Mouse (Mus musculus): Measurements from ENCODE around the gene Gm4498. TPM values are rescaled to one million over a fixed set of nuclear protein-coding genes. Genes with fewer than 3 reads are reported as not detected.
"Not testable (repeated sequence)": the region's sequence is repeated elsewhere in the genome, so short reads cannot be mapped to it uniquely, and the experiment has no call there.

Gene Gm4498
- total RNA-seq (2021) = not detected
- long read RNA-seq, experiment 1 = 0 reads
- long read RNA-seq, experiment 2 = 0 reads

DNA sequence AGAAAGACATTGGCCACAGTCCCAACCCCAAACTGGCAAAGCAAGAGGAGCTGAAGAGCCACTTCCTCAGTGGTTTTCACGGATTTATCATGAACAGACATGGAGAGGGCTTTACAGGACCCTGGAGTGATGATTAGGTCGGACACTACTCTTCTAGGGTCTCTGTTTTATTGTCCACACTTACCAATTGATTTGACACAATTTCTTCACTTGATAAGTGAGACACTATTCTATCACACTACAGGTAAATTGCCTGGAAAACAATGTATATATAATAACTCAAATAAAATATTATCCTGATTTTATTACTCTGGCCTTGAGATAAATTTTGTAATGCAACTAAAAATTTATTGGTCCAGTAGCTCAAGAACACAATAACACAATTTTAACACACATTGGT is at the start of gene Gm4498:
Gm4498 (minus strand) TSS at position 101 of the 400 bp plus-strand sequence.
- H3K4me3 ChIP-seq; DNase-seq (ENCODE audit: low spot score in 2 of 2): not testable (repeated sequence)

GRCm38 (mm10) chr7:20262734-20263133 is 29.1 kb upstream of the Gm4498 start, which contains the start of gene Gm5890:
Gene Gm5890, minus strand, starts transcription at chr7:20262834.
- H3K4me3 ChIP-seq; H3K27ac ChIP-seq; DNase-seq (ENCODE audit: low spot score in 2 of 2): not testable (repeated sequence)

More for the DNA sequence above, at the start of gene Gm4498:
- H3K27ac ChIP-seq = not testable (repeated sequence)

DNA sequence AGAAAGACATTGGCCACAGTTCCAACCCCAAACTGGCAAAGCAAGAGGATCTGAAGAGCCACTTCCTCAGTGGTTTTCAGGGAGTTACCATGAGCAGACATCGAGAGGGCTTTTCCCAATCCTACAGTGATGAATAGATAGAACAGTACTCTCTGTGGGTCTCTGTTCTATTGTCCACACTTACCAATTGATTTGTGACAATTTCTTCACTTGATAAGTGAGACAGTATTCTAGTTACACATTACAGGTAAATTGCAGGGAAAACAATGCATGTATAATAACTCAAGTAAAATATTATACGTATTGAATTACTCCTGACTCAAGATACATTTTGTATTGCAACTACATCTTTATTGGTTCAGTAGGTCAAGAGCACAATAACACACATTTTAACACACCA is 28.1 kb downstream of the Gm4498 start, which contains the start of gene Gm6164:
Gm6164 (minus strand) TSS at position 101 of the 400 bp plus-strand sequence.
- H3K27ac ChIP-seq, H3K4me3 ChIP-seq: not testable (repeated sequence)

DNA sequence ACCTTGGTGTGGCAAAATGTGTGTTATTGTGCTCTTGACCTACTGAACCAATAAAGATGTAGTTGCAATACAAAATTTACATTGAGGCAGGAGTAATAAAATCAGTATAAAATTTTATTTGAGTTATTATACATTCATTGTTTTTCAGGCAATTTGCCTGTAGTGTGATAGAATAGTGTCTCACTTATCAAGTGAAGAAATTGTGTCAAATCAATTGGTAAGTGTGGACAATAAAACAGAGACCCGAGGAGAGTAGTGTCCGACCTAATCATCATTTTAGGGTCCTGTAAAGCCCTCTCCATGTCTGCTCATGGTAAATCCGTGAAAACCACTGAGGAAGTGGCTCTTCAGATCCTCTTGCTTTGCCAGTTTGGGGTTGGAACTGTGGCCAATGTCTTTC is 40.2 kb downstream of the Gm4498 start, which contains the start of gene Vmn1r95:
Vmn1r95 (plus strand) TSS at position 301 of the 400 bp plus-strand sequence.
- not testable (repeated sequence) for DNase-seq (ENCODE audit: low spot score in 2 of 2); H3K27ac ChIP-seq; H3K4me3 ChIP-seq

More for the DNA sequence above, 28.1 kb downstream of the Gm4498 start, which contains the start of gene Gm6164:
- DNase-seq (ENCODE audit: low spot score in 2 of 2) = not testable (repeated sequence)

Other genes starting within 250 kb of the Gm4498 start
- not detected for gene Nlrp9b, start 242.4 kb downstream of the Gm4498 start, total RNA-seq (2021)
- not detected for gene Vmn1r91, start 134.1 kb downstream of the Gm4498 start, total RNA-seq (2021)
- not detected for gene Gm16442, start 111.2 kb downstream of the Gm4498 start, total RNA-seq (2021)
- not detected for gene Vmn1r93, start 94.7 kb downstream of the Gm4498 start, total RNA-seq (2021)
- gene Vmn1r94, start 65.5 kb downstream of the Gm4498 start, total RNA-seq (2021) = not detected
- not detected for gene Vmn1r95, start 40.1 kb downstream of the Gm4498 start, total RNA-seq (2021)
- not detected for gene Gm6164, start 28.2 kb downstream of the Gm4498 start, total RNA-seq (2021)
- not detected for gene Gm5890, start 29.0 kb upstream of the Gm4498 start, total RNA-seq (2021)
- not detected for gene Gm4133, start 100.2 kb upstream of the Gm4498 start, total RNA-seq (2021)
- not detected for gene Gm5728, start 141.6 kb upstream of the Gm4498 start, total RNA-seq (2021)
- gene Vmn1r100, start 184.1 kb upstream of the Gm4498 start, total RNA-seq (2021) = not detected
- not detected for gene Vmn1r101, start 208.8 kb upstream of the Gm4498 start, total RNA-seq (2021)
- gene Gm10670, start 241.1 kb upstream of the Gm4498 start, total RNA-seq (2021) = not detected

Data from layer of hippocampus, adult 2 months (tissue).